In the genomic region with DNA sequence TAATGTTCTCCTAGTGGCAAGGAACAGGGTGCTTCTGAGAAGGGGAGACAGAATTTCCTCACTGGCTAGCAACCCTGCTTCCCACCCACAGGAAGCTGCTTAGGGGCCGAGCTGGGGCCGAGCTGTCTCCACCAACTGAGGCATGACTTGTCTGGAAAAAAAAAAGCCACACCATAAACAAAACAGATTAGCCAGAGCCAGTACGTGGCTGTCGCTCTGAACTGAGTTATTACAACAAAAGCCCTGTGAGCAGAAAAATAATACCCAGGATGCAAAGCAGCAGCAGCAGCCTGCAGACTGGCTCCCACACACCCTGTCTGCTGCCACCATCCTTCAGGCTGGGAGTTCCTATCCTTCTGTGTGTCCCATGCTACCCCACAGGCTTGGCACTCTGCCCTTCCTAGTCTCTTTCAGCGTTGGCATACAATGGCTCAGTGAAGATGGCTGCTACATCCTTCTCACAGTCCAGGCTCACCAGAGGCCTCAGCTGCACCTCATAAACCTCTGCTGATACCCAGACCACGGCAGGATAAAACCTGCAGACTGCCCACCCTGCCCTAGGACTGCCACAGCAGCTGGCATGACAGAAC, we compare ENCODE assay signal across 8 mouse cellular contexts. TPM values are rescaled to one million over a fixed set of nuclear protein-coding genes. Genes with fewer than 3 reads are reported as not detected.
A peak's percentile ranks its signal among the peaks of the same experiment; 100 is the strongest.
DNase-seq lines count a peak whose midpoint lies in the region; ATAC-seq and TF ChIP-seq lines count a peak whose summit lies in the region.

No protein-coding gene starts in this region.

- H3K4me1 ChIP-seq in neural tube, embryonic 11.5 days (ENCODE audit: control insufficient read depth, insufficient read depth, low read length): peaks cover 9% of the 10 kb centered on the region; the same call in 1 of the 2 replicates
- H3K4me1 ChIP-seq in forebrain, embryonic 14.5 days (ENCODE audit: control insufficient read depth, insufficient read depth, low read length): peaks cover 34% of the 10 kb centered on the region
- H3K4me1 ChIP-seq in stomach, embryonic 14.5 days (ENCODE audit: control insufficient read depth, insufficient read depth, low read length): peaks cover 27% of the 10 kb centered on the region
- H3K4me1 ChIP-seq in thymus, adult 2 months (replicated peaks; ENCODE audit: control insufficient read depth, insufficient read depth, low read length): peaks cover 3% of the 10 kb centered on the region; the same call in 1 of the 2 replicates

- no peaks in the 10 kb centered on the region for H3K9me3 ChIP-seq in neural tube, embryonic 11.5 days (ENCODE audit: control insufficient read depth, low read length)
- no peaks in the 10 kb centered on the region for H3K9me3 ChIP-seq in forebrain, embryonic 14.5 days (replicated peaks; ENCODE audit: control insufficient read depth, low read length)
- no peaks in the 10 kb centered on the region for H3K9me3 ChIP-seq in stomach, embryonic 14.5 days (ENCODE audit: control insufficient read depth, low read depth, low read length)

- DNase-seq in neural tube, embryonic 11.5 days (ENCODE audit: low spot score): peak; percentile 9
- no peak for DNase-seq in neural tube, embryonic 10.5 days (ENCODE audit: extremely low spot score, low spot score)
- peak; percentile 74 for DNase-seq in forebrain, embryonic 14.5 days (ENCODE audit: low spot score)
- peak; percentile 73 to 90 for DNase-seq in left cerebral cortex, postnatal 25 days (ENCODE audit: low spot score in 2 of 2)
- no peak for DNase-seq in thymus, adult 2 months
- no peak for DNase-seq in kidney, adult 11 months
- no peak for DNase-seq in gastrocnemius, adult 18-20 months (ENCODE audit: low spot score)

- H3K36me3 ChIP-seq in neural tube, embryonic 11.5 days (ENCODE audit: control insufficient read depth, insufficient read depth, low read length): no peaks in the 10 kb centered on the region
- H3K36me3 ChIP-seq in forebrain, embryonic 14.5 days (ENCODE audit: control insufficient read depth, insufficient read depth, low read length): no peaks in the 10 kb centered on the region
- H3K36me3 ChIP-seq in stomach, embryonic 14.5 days (ENCODE audit: control insufficient read depth, insufficient read depth, low read length): no peaks in the 10 kb centered on the region
- no peaks in the 10 kb centered on the region for H3K36me3 ChIP-seq in thymus, adult 2 months (ENCODE audit: control insufficient read depth, insufficient read depth, low read length)

- ATAC-seq in neural tube, embryonic 11.5 days (ENCODE audit: insufficient read depth, low FRiP score, low TSS enrichment): no peak
- no peak for ATAC-seq in forebrain, embryonic 14.5 days
- no peak for ATAC-seq in stomach, embryonic 14.5 days (ENCODE audit: insufficient number of reproducible peaks, insufficient read depth, low FRiP score, low read depth)

- intact Hi-C loops in left cerebral cortex, postnatal 25 days (cut with DNase I): loop anchor here (5.0 kb wide), 1 partner anchor 229 kb away; no protein-coding TSS in a partner anchor

- H3K27ac ChIP-seq in neural tube, embryonic 11.5 days (ENCODE audit: low read depth, low read length): no peak overlapping the region
- H3K27ac ChIP-seq in forebrain, embryonic 14.5 days (ENCODE audit: low read depth, low read length): peak overlapping the region; percentile 60
- H3K27ac ChIP-seq in stomach, embryonic 14.5 days (ENCODE audit: low read length): peak overlapping the region; percentile 59
- no peak overlapping the region for H3K27ac ChIP-seq in thymus, adult 2 months (ENCODE audit: control insufficient read depth, insufficient read depth, low read length)

- no peak overlapping the region for H3K4me2 ChIP-seq in neural tube, embryonic 11.5 days (ENCODE audit: low read depth)
- H3K4me2 ChIP-seq in forebrain, embryonic 14.5 days (ENCODE audit: low read length): no peak overlapping the region
- no peak overlapping the region for H3K4me2 ChIP-seq in stomach, embryonic 14.5 days (replicated peaks; ENCODE audit: low read depth, low read length)

- H3K9ac ChIP-seq in neural tube, embryonic 11.5 days (ENCODE audit: low read length): peak overlapping the region; percentile 11; the same call in 1 of the 2 replicates
- peak overlapping the region; percentile 37; the same call in 1 of the 2 replicates for H3K9ac ChIP-seq in forebrain, embryonic 14.5 days (ENCODE audit: low read length)
- H3K9ac ChIP-seq in stomach, embryonic 14.5 days (replicated peaks; ENCODE audit: low read depth, low read length): no peak overlapping the region

- TF ChIP-seq POLR2A in thymus, adult 2 months (IDR thresholded peaks at IDR 0.05; ENCODE audit: control insufficient read depth, extremely low read depth, insufficient read depth, low read length, poor library complexity): no peak

- H3K27me3 ChIP-seq in neural tube, embryonic 11.5 days (ENCODE audit: control insufficient read depth, insufficient read depth, low read length): no peaks in the 10 kb centered on the region
- H3K27me3 ChIP-seq in forebrain, embryonic 14.5 days (replicated peaks; ENCODE audit: control insufficient read depth, insufficient read depth, low read length): no peaks in the 10 kb centered on the region
- no peaks in the 10 kb centered on the region for H3K27me3 ChIP-seq in stomach, embryonic 14.5 days (ENCODE audit: control insufficient read depth, insufficient read depth, low read length)
- H3K27me3 ChIP-seq in thymus, adult 2 months (ENCODE audit: control insufficient read depth, insufficient read depth, low read length): no peaks in the 10 kb centered on the region

- TF ChIP-seq CTCF in thymus, adult 2 months (IDR thresholded peaks at IDR 0.05; ENCODE audit: borderline replicate concordance, control insufficient read depth, extremely low read depth, insufficient read depth, low read length, poor library complexity): no peak

- 50% methylated on average over 6 of the region's 6 CpGs for WGBS in neural tube, embryonic 11.5 days
- WGBS in forebrain, embryonic 14.5 days: 25% methylated on average over 6 of the region's 6 CpGs
- WGBS in stomach, embryonic 14.5 days: 29% methylated on average over 6 of the region's 6 CpGs
- WGBS in thymus, adult 2 months: 35% methylated on average over 6 of the region's 6 CpGs

- H3K4me3 ChIP-seq in neural tube, embryonic 11.5 days (ENCODE audit: low read depth, low read length): no peak overlapping the region
- H3K4me3 ChIP-seq in forebrain, embryonic 14.5 days (ENCODE audit: low read depth, low read length): no peak overlapping the region
- H3K4me3 ChIP-seq in stomach, embryonic 14.5 days (ENCODE audit: low read depth, low read length): no peak overlapping the region
- no peak overlapping the region for H3K4me3 ChIP-seq in thymus, adult 2 months (ENCODE audit: control insufficient read depth, insufficient read depth, low read length)

RNA-seq across cellular contexts. Expression of a gene that starts 2.3 kb away (rescaled TPM):
- polyA plus RNA-seq in neural tube, embryonic 11.5 days (2014; fragmentation: Nextera tagmentation; extraction: Ambion mirVana): not detected in 2 replicates
- polyA plus RNA-seq in forebrain, embryonic 14.5 days (2014; fragmentation: Nextera tagmentation; extraction: Ambion mirVana): 0.11 and 0.17 TPM in 2 replicates
- 1 to 10 TPM in 1 of 2 experiments, under 1 TPM in 1; 0.57 to 4.3 TPM for total RNA-seq in left cerebral cortex, postnatal 25 days (2021)
- 0.58 and 1.1 TPM in 2 replicates for polyA plus RNA-seq in stomach, embryonic 14.5 days (2014; fragmentation: Nextera tagmentation; extraction: Ambion mirVana)
- polyA plus RNA-seq in thymus, adult 2 months (2012; rRNA removed): 0.19 and 0.23 TPM in 2 replicates
- not detected for total RNA-seq in gastrocnemius, adult 18-20 months (2021)

RNA-seq across cellular contexts. Expression of a gene that starts 18.6 kb away (rescaled TPM):
- 58.8 and 65.0 TPM in 2 replicates for polyA plus RNA-seq in neural tube, embryonic 11.5 days (2014; fragmentation: Nextera tagmentation; extraction: Ambion mirVana)
- polyA plus RNA-seq in forebrain, embryonic 14.5 days (2014; fragmentation: Nextera tagmentation; extraction: Ambion mirVana): 56.0 and 63.6 TPM in 2 replicates
- 10 to 100 TPM; 48.7 to 51.4 TPM for total RNA-seq in left cerebral cortex, postnatal 25 days (2021)
- 24.0 and 24.1 TPM in 2 replicates for polyA plus RNA-seq in stomach, embryonic 14.5 days (2014; fragmentation: Nextera tagmentation; extraction: Ambion mirVana)
- 39.7 and 57.7 TPM in 2 replicates for polyA plus RNA-seq in thymus, adult 2 months (2012; rRNA removed)
- total RNA-seq in gastrocnemius, adult 18-20 months (2021): 1 to 10 TPM; 1.6 to 2.3 TPM

RNA-seq across cellular contexts. Expression of a gene that starts 55.2 kb away (rescaled TPM):
- 33.8 and 35.6 TPM in 2 replicates for polyA plus RNA-seq in neural tube, embryonic 11.5 days (2014; fragmentation: Nextera tagmentation; extraction: Ambion mirVana)
- polyA plus RNA-seq in forebrain, embryonic 14.5 days (2014; fragmentation: Nextera tagmentation; extraction: Ambion mirVana): 28.8 and 33.1 TPM in 2 replicates
- 10 to 100 TPM; 28.0 to 28.4 TPM for total RNA-seq in left cerebral cortex, postnatal 25 days (2021)
- polyA plus RNA-seq in stomach, embryonic 14.5 days (2014; fragmentation: Nextera tagmentation; extraction: Ambion mirVana): 25.6 and 27.6 TPM in 2 replicates
- polyA plus RNA-seq in thymus, adult 2 months (2012; rRNA removed): 31.5 and 32.0 TPM in 2 replicates
- 10 to 100 TPM; 21.3 to 23.0 TPM for total RNA-seq in gastrocnemius, adult 18-20 months (2021)

RNA-seq across cellular contexts. Expression of a gene that starts 59.4 kb away (rescaled TPM):
- polyA plus RNA-seq in neural tube, embryonic 11.5 days (2014; fragmentation: Nextera tagmentation; extraction: Ambion mirVana): 17.3 and 18.9 TPM in 2 replicates
- 10.6 and 12.2 TPM in 2 replicates for polyA plus RNA-seq in forebrain, embryonic 14.5 days (2014; fragmentation: Nextera tagmentation; extraction: Ambion mirVana)
- 10 to 100 TPM; 23.0 to 23.5 TPM for total RNA-seq in left cerebral cortex, postnatal 25 days (2021)
- polyA plus RNA-seq in stomach, embryonic 14.5 days (2014; fragmentation: Nextera tagmentation; extraction: Ambion mirVana): 17.5 and 18.8 TPM in 2 replicates
- polyA plus RNA-seq in thymus, adult 2 months (2012; rRNA removed): 18.3 and 22.7 TPM in 2 replicates
- 1 to 10 TPM; 3.5 to 3.8 TPM for total RNA-seq in gastrocnemius, adult 18-20 months (2021)

Comparison
In these comparisons a context has a peak if more than half of its experiments do, and no peak if none do; other contexts are left out.
1. DNase-seq: peak in neural tube, embryonic 11.5 days (single experiment), forebrain, embryonic 14.5 days (single experiment) and left cerebral cortex, postnatal 25 days (2 of 2); none in neural tube, embryonic 10.5 days (single experiment), thymus, adult 2 months (single experiment), kidney, adult 11 months (single experiment) and gastrocnemius, adult 18-20 months (single experiment).
2. H3K27ac ChIP-seq: peak in forebrain, embryonic 14.5 days (single experiment) and stomach, embryonic 14.5 days (single experiment); none in neural tube, embryonic 11.5 days (single experiment) and thymus, adult 2 months (single experiment).